Mouse (Mus musculus) left cerebral cortex, adult 18-20 months (tissue): ENCODE measurements around the gene C1s1. TPM values are rescaled to one million over a fixed set of nuclear protein-coding genes. Genes with fewer than 3 reads are reported as not detected.
"Not testable (repeated sequence)": the region's sequence is repeated elsewhere in the genome, so short reads cannot be mapped to it uniquely, and the experiment has no call there.

Source experiments
- DNase-seq, 2 experiments: peaks; one replicate each; pipeline ENCODE4 v3.0.0; 2021 to 2022; ENCODE audit warnings: low spot score in 2 of 2, mixed read lengths in 1 of 2
- total RNA-seq, 2 experiments: library from RNA; stranded (reverse); gene quantifications; 2 replicates each; pipeline ENCODE4 v1.2.3; 2021

The C1s1 gene
- total RNA-seq, 2 experiments from 2014 or later, result 1.5 to 1.8 TPM

DNA sequence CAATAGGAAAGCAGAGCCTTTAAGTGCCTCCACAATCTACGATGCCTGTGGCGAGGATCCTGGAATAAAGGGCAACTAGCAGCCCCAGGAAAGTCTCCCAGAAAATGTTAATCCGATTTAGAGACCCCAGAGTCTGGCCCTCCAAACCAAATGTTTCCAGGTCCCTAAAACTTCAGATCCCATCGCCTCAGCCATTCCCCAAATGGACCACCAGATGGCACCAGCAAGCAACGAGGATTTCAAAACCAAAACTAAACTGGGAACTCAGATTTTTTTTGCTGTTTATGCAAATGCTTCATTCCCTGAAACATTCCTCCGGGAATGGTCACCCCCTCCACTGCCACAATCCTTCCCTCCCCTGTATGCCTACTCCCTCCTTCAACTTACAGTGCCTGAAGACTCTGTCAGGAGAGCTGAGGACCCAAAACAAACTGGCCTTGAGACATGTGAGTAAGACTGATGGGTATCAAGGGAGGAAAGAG is 29.8 kb downstream of the C1s1 start, which contains the start of gene C1ra:
TSS of gene C1ra (plus strand) at position 51 of the 482 bp plus-strand sequence.
- peak; percentile 56 to 68 for DNase-seq

DNA sequence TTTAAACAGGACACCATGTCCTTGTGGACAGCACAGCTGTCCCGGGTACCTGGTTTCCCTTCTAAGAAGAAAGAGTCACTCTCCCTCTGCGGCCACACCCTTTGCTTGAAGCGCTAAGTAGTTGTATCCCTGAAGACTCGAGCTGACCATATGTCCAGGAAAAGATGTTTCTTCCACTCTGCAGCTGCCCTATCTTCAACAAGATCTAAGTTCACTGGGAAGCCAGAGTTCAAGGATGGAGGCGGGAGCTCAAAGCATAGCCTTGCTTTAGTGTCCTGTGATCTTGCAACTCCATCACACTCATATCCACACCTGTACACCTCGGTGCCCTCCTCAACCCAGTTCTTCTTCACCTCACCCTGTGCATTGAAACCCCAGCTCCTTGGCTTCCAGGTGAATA is 30.2 kb downstream of the C1s1 start:
- DNase-seq, result no peak

DNA sequence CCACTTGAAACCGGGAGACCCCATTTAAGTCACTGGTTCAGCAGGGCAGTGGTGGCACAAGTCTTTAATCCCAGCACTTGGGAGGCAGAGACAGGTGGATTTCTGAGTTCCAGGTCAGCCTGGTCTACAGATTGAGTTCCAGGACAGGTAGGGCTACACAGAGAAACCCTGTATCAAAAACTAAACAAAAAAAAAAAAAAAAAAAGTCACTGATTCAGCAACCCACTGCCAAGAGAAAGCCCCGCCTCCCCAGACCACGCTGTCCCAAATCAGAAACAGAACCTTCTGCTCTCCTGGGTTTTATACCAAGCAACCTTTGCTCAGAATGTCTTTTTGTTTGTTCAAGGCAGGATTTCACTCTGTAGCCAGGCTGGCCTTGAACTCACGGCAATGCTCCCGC is 33.0 kb downstream of the C1s1 start:
- not testable (repeated sequence) for DNase-seq

DNA sequence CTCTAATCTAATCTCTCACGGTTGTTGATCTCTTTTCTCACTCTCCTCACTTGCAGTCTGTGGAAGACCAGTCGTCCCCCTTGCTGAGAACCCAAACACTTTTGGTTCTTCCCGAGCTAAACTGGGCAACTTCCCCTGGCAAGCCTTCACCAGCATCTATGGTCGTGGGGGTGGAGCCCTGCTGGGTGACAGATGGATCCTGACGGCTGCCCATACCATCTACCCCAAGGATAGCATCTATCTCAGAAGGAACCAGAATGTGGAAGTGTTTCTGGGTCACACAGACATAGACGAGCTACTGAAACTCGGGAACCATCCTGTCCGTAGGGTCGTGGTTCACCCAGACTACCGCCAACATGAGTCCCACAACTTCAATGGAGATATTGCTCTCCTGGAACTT is 33.9 kb downstream of the C1s1 start:
- DNase-seq, result peak in 1 of 2 experiments; percentile 27

DNA sequence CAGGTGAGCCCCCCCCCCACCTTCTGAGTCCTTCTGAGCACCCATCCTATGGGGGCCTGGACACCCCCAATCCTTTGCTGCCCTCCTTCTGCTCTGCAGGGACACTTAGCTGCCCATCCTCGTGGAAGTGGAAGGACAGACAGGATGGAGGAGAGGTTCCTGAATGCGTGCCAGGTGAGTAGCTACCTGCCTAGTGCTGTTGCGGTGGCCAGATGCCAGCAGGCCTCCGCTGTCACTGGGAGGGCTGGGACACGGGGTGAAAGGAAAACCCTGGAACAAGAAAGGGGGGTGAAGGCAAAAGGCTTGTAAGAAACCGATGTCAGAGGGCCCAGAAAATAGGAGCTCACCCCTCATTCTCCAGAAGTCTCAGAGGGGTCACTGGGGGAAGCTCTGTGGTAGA is 35.2 kb downstream of the C1s1 start:
- no peak for DNase-seq

DNA sequence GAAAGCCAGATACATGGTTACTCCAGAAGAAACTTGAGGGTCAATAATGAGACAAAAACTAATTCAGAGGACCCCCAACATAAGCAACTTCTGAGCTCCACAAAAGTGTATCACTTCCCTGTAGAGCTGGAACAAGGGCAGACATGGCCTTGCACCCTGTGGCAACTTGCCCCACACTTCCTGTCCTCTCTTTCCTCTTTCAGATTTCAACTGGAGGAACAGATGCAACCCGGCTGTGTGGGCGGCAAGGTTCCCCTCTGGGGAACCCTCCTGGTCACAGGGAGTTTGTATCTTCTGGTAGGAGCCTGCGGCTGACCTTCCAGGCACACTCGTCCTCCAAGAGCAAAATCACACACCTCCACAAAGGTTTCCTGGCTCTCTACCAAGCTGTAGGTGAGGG is 37.1 kb downstream of the C1s1 start:
- no peak for DNase-seq

DNA sequence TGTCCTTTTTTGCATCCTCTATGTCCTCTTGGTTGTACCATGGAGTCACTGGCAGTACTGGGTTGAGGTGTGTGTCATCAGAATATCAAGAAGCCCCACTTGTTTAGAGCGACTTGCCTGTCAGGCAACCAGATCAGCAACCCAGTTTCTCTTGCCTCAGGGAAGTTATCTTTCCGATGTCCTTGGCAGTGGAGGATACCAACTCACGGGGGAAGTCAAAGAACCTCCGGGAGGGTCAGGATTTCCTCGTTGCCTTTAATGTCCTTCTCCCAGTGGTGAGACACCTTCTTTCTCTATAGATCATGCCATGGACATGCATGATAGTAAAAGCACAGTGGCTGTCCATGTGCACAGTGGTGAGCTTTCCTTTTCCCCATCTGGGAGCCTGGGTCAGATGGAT is 40.1 kb downstream of the C1s1 start:
- no peak for DNase-seq

DNA sequence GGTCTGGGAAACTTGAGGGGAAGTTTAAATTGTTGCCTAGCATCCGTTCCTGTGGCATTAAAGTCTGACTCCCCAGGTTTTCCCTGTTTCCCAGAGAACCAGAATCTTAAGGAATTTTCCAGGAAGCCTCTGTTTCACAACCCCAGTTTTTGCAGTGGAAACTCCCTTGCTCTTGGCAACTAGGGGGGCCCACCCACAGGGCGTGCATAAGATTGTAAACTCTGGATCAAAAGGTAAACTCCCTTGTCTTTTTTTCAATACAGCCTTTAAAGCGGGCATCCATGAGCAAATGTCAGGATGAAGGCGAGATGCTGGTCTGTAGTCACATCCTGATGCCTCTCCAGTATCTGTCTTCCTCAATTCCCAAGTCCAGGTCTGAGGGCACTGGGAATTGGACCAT is 40.7 kb downstream of the C1s1 start:
- no peak for DNase-seq

DNA sequence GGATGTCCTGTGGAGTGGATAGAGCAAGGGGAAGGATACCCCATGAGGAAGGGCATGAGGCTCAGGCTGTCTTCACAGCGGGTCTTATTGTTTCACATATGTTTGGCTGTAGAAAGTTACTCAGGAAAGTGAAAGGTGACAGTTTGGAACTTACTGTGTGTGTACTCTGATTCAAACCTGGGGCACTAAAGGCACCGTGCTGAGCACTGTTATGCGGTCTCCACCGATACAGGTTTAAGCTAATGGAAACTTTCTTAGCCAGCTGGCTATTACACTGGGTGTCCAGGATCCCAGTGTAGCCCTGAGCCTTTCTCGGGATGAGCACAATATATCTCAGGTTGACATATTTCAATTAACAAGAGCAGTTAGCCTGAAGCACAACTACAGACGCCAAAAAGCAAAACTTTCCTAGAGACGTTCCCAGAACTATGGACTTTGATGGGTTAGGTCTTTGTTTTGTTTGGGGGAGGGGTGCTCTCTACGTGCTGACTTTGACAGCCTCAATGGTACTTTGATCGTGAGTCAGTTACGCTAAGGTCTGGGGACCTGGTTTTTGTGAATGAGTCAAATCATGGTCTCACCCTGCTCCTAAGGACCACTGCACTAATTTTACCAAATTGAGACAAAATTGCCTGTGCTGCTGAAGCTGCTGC is 42.1 kb downstream of the C1s1 start:
- DNase-seq, result no peak

DNA sequence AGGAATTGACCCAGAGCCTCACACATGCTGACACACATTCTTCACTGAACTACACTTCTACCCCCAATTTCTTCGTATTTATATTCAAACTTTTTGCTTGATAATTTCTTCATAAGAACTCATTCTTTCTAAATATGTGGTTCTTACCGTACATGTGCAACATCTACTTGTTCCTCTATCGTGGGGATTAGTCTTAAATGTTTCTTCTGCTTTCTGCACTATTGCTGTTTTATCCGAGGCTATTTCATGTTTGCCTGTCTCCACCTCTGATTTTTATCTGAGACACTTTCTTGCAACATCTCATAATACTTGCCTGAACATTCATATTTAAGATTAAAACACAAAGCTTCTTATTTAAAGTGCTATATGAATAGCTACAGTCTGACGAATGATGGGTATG is 46.1 kb downstream of the C1s1 start:
- no peak for DNase-seq

DNA sequence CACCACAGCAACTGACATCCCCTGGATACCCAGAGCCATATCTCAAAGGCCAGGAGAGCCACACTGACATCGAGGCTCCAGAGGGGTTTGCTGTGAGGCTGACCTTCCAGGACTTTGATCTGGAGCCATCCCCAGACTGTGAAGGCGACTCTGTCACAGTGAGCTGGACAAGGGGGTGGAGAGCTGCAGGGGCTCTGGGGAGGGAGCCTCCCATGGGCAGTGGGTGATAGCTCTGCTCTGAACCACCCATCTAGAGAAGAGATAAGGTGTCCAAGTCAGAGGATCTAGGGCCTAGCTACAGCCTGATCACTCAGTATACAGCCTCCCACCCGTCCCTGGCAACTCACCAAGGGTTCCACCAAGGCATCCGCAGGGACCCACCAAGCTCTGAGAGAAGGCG is 48.3 kb downstream of the C1s1 start:
- DNase-seq, result no peak

DNA sequence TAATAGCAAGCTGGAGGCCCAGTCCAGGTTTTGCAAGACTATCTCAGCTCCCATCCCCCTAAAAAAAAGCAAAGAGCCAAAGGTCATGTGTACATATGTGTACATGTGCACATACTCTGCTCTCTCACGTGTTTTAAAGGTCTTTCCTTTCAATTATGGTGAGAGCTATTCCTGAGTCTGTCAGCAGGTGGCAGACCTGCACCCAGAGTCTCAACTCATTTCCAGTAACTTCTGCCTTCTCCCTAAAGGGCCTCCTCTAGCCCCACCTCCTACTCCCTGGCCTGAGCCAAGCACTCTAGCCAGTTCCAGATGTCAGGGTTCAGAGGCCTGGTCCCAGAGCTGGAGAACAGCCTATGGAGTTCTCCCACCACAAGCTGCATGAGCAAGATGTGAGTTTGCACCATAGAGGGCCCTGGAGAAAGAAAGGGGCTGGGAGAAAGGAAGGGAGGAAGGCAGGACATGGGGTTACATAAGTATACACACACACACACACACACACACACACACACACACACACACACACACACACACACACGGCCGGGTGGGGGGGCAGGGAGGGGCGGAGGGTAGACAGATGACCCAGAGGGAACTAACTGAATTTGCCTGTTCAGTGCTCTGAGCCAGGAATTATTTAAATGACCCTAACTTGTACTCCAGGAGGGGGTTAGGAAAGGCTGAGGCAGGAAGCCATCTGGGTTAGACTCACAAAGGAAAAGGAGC is 49.2 kb downstream of the C1s1 start, which contains the start of gene C1rl:
TSS of gene C1rl (plus strand) at position 272 of the 720 bp plus-strand sequence.
- peak; percentile 75 to 77 for DNase-seq

DNA sequence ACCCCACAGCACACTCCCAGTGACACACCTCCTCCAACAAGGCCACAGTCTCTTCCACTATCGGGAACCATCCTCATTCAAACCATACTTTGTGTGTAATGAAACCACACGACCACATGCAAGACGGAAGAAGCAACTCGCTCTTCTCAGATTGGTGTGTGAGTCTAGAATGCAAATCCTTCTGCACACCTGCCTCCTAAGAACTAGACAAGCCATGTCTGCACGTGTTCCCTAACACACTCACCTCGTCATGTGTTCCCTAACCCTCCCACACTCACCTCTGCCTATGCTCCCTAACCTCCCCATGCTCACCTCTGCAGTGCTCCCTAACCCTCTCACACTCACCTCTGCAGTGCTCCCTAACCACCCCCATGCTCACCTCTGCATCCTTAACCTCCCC is 50.7 kb downstream of the C1s1 start:
- DNase-seq, result no peak

DNA sequence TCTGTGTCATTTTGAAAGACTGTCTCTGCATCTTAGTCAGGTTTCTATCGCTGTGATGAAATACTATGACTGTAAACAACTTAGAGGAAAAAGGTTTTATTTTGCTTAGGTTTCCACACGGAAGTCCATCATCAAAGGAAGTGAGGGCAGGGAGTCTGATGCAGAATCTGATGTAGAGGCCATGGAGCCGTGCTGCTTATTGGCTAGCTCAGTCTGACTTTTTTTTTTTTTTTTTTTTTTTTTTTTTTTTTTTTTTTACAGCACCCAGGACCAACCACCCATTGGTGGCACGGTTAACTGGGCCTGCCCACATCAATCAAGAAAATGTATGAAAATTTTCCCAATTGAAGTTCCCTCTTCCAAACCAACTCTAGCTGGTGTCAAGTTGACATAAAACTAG is 53.2 kb downstream of the C1s1 start:
- DNase-seq, result no peak

DNA sequence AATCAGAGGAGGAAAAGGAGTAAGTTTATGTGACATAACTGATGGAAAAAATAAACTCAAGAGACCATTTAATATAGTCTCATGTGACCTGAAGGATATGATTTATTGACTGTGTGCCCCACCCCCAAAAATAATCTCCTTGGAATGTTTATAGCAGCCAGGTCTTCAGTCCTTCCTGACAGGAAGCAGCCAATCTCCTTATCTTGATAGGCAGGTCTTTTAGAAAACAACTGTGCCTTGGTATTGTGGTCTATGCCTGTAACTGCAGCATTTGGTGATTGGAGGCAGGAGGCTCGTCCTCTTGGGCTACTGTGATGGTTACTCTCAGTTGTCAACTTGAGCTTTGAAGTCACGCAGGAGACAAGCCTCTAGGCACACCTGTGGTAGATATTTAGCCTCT is 54.6 kb downstream of the C1s1 start:
- no peak for DNase-seq

DNA sequence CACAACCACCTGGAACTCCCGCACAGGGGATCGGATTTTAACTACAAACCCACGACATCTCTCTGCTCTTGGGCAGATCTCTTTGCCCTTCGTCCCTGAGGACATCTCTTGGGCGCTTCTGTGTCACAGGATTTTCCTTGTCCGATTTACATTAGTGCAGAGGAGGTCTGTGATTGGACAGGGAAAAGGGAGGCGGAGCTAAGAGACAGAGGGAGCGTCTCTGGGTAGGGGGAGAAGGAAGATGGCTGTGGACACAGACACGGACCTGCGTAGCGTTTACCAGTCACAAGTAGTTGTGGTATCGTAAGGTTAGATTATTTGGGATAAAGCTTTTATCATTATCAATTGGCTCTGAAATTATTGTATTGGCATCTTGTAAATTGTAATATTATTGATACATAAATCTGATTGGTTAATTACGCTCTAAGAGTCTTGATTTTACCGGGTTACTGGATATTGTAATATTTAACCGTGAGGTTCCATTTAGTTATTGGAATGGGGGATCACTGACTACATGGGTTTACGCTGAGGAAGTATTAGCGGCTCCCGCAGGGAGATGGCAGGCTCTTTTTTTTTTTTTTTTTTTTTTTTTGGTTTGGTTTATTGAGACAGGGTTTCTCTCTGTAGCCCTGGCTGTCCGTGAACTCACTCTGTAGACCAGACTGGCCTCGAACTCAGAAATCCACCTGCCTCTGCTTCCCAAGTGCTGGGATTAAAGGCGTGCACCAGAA is 56.6 kb downstream of the C1s1 start:
- DNase-seq, result no peak

DNA sequence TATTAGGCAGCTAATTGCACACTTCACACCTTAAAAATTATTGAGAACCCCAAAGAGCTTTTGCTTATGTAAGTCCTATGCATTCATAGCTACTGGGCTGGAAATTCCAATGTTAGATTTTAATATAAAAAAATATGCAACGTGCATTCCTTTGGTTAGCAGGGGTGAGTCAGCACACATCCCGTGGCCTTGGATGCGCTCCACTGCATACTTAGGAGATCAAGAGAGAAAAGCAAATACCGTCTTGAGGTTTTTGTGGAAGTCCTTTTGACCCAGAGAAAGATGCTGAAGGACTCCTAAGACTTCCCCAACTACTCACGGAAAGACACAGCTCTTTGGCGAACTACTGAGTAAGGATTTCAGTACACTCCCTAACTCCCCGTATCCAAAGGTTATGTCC is 57.3 kb downstream of the C1s1 start:
- DNase-seq, result no peak

DNA sequence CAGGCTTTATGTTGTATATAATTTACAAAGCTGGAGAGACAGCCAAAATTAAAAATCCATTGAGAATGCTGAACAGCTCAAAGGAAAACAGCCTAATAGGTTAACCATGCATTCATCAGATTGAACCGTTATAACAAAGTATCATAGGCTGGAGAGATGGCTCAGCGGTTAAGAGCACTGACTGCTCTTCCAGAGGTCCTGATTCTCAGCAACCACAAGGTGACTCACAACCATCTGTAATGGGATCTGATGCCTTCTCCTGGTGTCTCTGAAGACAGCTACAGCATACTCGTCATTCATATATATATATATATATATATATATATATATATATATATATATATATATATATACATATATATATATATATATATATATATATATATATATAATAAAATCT is 58.3 kb downstream of the C1s1 start:
- not testable (repeated sequence) for DNase-seq

DNA sequence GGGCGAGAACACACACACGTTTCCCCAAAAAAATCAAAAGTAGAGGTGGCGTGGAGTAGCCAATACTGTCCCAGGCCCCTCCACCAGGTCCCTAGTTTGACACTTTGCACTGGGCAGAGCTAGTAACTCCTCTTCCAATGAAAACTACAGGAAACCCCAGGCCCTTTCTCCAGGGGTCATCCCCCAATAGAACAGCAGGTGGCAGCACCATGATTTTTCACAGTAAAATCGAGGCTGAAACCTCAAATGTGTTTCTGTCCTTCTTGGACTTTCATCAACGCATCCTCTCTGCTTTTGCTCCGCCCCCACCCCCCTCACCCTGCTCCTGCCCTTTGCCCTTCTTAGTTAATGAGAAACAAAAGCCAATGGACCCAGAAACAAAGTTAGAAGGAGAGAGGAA is 60.6 kb downstream of the C1s1 start:
- DNase-seq, result peak; percentile 63 to 67
